Mouse (Mus musculus) lung, postnatal 0 days (tissue): Measurements from ENCODE around the gene Scamp3.

Experiments used
- CTCF ChIP-seq: IDR thresholded peaks from 2 replicates; pipeline ENCODE4 v1.5.1; 2016; ENCODE audit warnings: antibody characterized with exemption, mild to moderate bottlenecking
- EP300 ChIP-seq: IDR thresholded peaks from 2 replicates; pipeline ENCODE4 v1.6.1; 2016; ENCODE audit warnings: antibody characterized with exemption, mild to moderate bottlenecking, control low read depth

DNA sequence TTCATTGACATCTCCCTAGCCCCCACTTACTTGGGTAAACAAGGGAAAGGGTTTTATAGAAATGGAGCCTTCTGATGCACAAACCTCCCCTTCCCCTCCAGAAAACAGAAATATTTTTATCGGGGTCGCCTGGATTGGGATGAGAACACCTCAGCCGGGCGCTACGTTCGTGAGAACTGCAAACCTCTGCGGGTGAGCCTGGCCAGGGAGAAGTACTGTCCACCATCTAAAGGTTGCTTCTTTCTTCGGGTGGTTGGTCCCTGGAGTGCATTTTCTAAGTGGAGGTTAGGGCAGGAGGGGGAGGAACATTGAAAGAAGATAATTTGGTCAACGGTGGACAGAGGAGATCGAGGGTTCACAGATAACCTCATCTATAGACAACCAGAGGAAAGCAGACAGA lies 1.7 kb upstream of the Scamp3 start:
- TF ChIP-seq CTCF (no peak), EP300 (no peak)
